Mouse (Mus musculus): ENCODE data around the gene Znrd1as. TPM values are rescaled to one million over a fixed set of nuclear protein-coding genes. Genes with fewer than 3 reads are reported as not detected.

The Znrd1as gene
- total RNA-seq, 1 experiment from 2014 or later = 1.1 TPM

Other genes with a start within 250 kb of the Znrd1as start
- not detected in 3 replicates for gene H2-M10.5, start 185.7 kb upstream of the Znrd1as start, total RNA-seq (2017)
- gene H2-M10.6, start 146.4 kb upstream of the Znrd1as start, total RNA-seq (2017) = not detected in 3 replicates
- gene Trim26, start 121.5 kb upstream of the Znrd1as start, total RNA-seq (2017) = 45.2 to 61.6 TPM (median 45.5 TPM) in 3 replicates
- gene Trim15, start 91.4 kb upstream of the Znrd1as start, total RNA-seq (2017) = not detected in 3 replicates
- gene Trim10, start 89.0 kb upstream of the Znrd1as start, total RNA-seq (2017) = 0.49 to 16.6 TPM (median 11.1 TPM) in 3 replicates
- gene Trim40, start 68.5 kb upstream of the Znrd1as start, total RNA-seq (2017) = not detected in 3 replicates
- gene Trim31, start 60.5 kb upstream of the Znrd1as start, total RNA-seq (2017) = not detected in 3 replicates
- 2.6 TPM in 1 of 3 replicates, not detected in the others for gene Rnf39, start 15.7 kb upstream of the Znrd1as start, total RNA-seq (2017)
- 41.5 to 96.1 TPM (median 79.2 TPM) in 3 replicates for gene Ppp1r11, start 6.9 kb upstream of the Znrd1as start, total RNA-seq (2017)
- gene Znrd1, start within 50 bp of the Znrd1as start, total RNA-seq (2017) = 28.2 to 45.0 TPM (median 30.5 TPM) in 3 replicates
- gene 2410137M14Rik, start 22.6 kb downstream of the Znrd1as start, total RNA-seq (2017) = not detected in 3 replicates
- gene H2-M5, start 30.9 kb downstream of the Znrd1as start, total RNA-seq (2017) = not detected in 3 replicates
- gene Zfp57, start 42.6 kb downstream of the Znrd1as start, total RNA-seq (2017) = 0.64 to 3.4 TPM in 2 of 3 replicates, not detected in the other
- not detected in 3 replicates for gene Mog, start 64.8 kb downstream of the Znrd1as start, total RNA-seq (2017)
- 20.1 to 24.2 TPM (median 24.1 TPM) in 3 replicates for gene Gabbr1, start 87.4 kb downstream of the Znrd1as start, total RNA-seq (2017)
- gene Olfr90, start 129.9 kb downstream of the Znrd1as start, total RNA-seq (2017) = not detected in 3 replicates
- not detected in 3 replicates for gene Olfr91, start 139.7 kb downstream of the Znrd1as start, total RNA-seq (2017)
- 0.48 TPM in 1 of 3 replicates, not detected in the others for gene Olfr92, start 161.5 kb downstream of the Znrd1as start, total RNA-seq (2017)
- gene Olfr93, start 202.9 kb downstream of the Znrd1as start, total RNA-seq (2017) = not detected in 3 replicates
- gene Ubd, start 235.3 kb downstream of the Znrd1as start, total RNA-seq (2017) = not detected in 3 replicates
- not detected in 3 replicates for gene Olfr94, start 242.4 kb downstream of the Znrd1as start, total RNA-seq (2017)